Mouse (Mus musculus): Measurements from ENCODE around the gene Pcx. TPM values are rescaled to one million over a fixed set of nuclear protein-coding genes. Genes with fewer than 3 reads are reported as not detected.
A peak's percentile ranks its signal among the peaks of the same experiment; 100 is the strongest.

Gene Pcx
- polyA plus RNA-seq, 1 experiment from 2014 or later: 18.5 TPM

DNA sequence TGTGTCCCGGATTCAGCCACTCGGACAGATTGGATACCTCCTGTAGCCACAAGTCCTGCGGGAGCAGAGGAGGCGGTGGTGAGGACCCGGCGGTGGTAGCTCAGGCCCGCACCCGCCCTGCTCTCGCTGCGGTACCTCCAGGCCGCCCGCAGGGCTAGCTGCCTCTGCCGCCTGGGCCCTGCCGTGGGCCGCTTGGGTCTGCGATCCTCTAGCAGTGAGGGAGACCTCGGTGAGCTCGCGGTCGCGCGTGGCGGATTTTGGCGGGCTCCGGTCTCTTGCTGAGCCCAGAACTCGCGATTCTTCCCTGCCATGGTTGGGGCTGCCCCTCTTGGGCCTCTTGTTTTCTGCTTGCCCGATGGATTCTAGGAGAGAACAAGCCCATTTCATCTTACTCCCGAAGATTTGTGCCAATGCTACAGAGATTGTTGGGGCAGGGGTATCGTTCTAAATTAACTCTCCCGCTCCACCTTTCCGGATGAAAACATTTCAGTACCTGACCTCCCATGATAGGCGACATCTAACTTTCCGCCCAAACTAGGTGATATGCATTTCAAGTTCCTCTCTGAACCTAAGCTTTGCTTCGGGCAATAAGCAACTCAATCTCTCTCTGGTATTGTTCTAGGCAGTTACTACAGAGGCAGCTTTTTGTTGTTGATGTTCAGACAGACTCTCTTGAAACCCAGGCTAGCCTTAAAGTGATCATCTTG is 115.7 kb downstream of the Pcx start:
- Histone ChIP-seq H3K4me1 (peaks cover 20% of the 10 kb centered on the region), H3K4me2 (peak overlapping the region; percentile 85), H3K9ac (peak overlapping the region; percentile 94), H3K36me3 (peaks cover 20% of the 10 kb centered on the region; the same call in 1 of the 2 replicates), H3K27me3 (no peaks in the 10 kb centered on the region), H3K9me3 (no peaks in the 10 kb centered on the region), H3K4me3 (peak overlapping the region; percentile 75), H3K27ac (peak overlapping the region; percentile 87)
- peak; percentile 51; the same call in 1 of the 2 replicates for ATAC-seq (ENCODE audit: borderline replicate concordance, extremely low read depth, low FRiP score, low TSS enrichment)
- WGBS: 2% methylated on average over 35 of the region's 35 CpGs

DNA sequence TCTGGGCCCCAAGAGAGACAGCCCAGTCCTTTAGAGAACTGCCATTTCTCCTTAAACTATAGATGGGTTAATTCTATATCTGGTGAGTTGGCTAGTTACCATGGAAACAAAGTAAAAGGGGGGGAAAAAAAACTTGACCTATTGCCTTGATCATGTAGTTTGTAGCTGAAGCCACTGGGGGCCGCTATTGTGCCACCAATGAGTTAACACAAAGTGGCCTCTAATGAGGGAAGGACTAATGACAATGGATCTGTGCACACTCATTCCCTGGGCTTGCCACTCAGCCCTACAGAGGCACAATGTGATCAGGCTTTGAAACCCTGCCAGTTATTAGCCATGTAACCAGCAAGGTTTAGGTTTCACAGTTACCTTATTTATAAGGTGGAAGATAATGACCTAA is 118.5 kb downstream of the Pcx start:
- no peak overlapping the region for H3K4me3 ChIP-seq
- ATAC-seq (ENCODE audit: borderline replicate concordance, extremely low read depth, low FRiP score, low TSS enrichment): no peak
- H3K4me1 ChIP-seq: peaks cover 20% of the 10 kb centered on the region
- H3K9ac ChIP-seq: no peak overlapping the region
- H3K9me3 ChIP-seq: no peaks in the 10 kb centered on the region
- WGBS: 0% methylated on average over 1 of the region's 1 CpGs
- no peak overlapping the region for H3K4me2 ChIP-seq
- H3K27me3 ChIP-seq: no peaks in the 10 kb centered on the region
- H3K36me3 ChIP-seq: 0 out of 2 replicates have a peak, but pooled peaks cover 4% of the 10 kb centered on the region
- no peak overlapping the region for H3K27ac ChIP-seq

DNA sequence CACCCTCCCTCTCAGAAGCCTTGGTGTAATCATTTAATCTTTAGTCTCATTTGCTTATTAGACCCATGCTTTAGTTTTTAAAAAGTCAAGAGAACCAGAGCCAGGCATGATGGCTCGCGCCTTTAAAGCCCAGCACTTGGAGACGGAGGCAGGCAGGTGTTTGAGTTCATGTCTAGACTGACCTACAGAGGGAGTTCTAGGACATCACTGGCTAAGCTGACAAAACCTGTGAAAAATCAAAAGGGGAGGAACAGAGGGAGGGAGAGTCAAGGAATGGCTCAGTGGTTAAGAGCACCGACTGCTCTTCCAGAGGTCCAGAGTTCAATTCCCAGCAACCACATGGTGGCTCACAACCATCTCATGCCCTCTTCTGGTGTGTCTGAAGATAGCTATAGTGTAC is 125.7 kb downstream of the Pcx start:
- H3K4me1 ChIP-seq: no peaks in the 10 kb centered on the region
- no peaks in the 10 kb centered on the region for H3K9me3 ChIP-seq
- no peak for ATAC-seq (ENCODE audit: borderline replicate concordance, extremely low read depth, low FRiP score, low TSS enrichment)
- H3K4me2 ChIP-seq: no peak overlapping the region
- no peak overlapping the region for H3K9ac ChIP-seq
- H3K27me3 ChIP-seq: peaks cover 4% of the 10 kb centered on the region; the same call in 1 of the 2 replicates
- 65% methylated on average over 4 of the region's 4 CpGs for WGBS
- H3K36me3 ChIP-seq: no peaks in the 10 kb centered on the region
- no peak overlapping the region for H3K4me3 ChIP-seq
- H3K27ac ChIP-seq: no peak overlapping the region

DNA sequence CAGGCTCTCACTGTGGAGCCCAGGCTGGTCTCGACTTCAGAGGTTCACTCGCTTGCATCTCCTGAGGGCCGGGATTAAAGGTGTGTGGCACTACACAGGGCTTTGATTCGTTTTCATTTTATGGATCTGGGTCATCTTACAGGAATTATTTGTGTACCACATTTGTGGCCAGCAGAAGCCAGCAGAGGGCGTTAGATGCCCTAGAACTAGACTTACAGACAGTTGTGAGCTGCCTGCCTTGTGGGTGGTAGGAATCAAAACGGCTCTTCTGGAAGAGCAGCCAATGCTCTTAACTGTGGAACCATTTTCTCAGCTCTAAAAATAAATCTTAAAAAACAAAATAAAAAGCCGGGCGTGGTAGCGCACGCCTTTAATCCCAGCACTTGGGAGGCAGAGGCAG is 134.0 kb downstream of the Pcx start:
- Histone ChIP-seq H3K4me2 (no peak overlapping the region), H3K4me3 (no peak overlapping the region), H3K4me1 (no peaks in the 10 kb centered on the region), H3K27me3 (no peaks in the 10 kb centered on the region), H3K27ac (no peak overlapping the region), H3K9ac (no peak overlapping the region), H3K36me3 (no peaks in the 10 kb centered on the region), H3K9me3 (no peaks in the 10 kb centered on the region)
- WGBS: 46% methylated on average over 10 of the region's 10 CpGs
- no peak for ATAC-seq (ENCODE audit: borderline replicate concordance, extremely low read depth, low FRiP score, low TSS enrichment)

DNA sequence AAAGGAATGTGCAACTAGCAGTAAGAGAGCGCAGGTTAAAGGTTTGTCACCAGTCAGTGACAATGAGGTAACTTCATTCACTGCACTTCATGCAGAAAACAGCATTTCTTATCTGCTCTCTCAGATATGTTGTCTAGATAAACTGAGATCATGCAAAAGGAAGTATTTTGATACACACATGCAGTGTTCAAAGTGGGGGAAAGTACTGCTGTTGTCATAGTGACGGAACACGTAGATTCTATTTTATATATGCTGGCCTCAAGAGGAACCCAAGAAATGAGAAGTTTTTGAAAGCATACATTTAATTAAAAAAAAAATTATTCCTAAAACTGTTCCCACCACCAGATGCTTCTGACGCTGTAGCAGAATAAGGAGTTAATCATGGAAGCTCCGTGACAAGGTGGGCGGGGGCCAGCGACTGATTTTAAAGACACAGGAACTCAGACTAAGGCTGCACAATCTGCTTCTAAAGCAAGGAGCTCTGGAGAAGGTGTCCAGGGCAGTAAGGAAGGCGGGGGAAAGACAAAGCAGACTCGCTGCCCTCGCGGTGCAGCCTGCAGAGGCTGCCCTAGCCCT is 136.7 kb downstream of the Pcx start:
- 59% methylated on average over 11 of the region's 11 CpGs for WGBS
- Histone ChIP-seq H3K36me3 (no peaks in the 10 kb centered on the region), H3K4me2 (no peak overlapping the region), H3K9ac (no peak overlapping the region), H3K4me3 (no peak overlapping the region), H3K27me3 (no peaks in the 10 kb centered on the region), H3K9me3 (no peaks in the 10 kb centered on the region), H3K27ac (no peak overlapping the region), H3K4me1 (no peaks in the 10 kb centered on the region)
- no peak for ATAC-seq (ENCODE audit: borderline replicate concordance, extremely low read depth, low FRiP score, low TSS enrichment)

DNA sequence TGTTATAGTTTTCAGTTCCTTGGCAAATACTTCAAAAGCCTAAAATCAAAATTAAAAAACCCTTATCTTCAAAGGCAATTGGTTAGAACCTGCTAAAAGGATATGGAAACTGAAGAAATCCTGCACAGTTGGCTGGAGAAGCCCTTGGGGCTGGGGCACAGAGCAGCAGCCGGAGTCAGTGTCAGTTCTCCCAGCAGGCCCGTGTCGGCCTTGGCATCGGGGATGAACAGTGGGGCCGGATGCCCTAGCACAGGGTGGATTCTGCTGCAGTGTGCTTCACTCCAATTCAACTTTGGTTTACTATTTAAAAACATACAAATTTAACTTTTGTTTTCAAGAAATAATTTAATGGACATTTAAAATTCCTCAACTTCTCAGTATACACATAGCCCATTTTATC is 147.9 kb downstream of the Pcx start:
- Histone ChIP-seq H3K4me2 (no peak overlapping the region), H3K36me3 (no peaks in the 10 kb centered on the region), H3K27ac (no peak overlapping the region), H3K9ac (no peak overlapping the region), H3K9me3 (no peaks in the 10 kb centered on the region), H3K4me1 (no peaks in the 10 kb centered on the region), H3K4me3 (no peak overlapping the region), H3K27me3 (no peaks in the 10 kb centered on the region)
- 83% methylated on average over 5 of the region's 5 CpGs for WGBS
- ATAC-seq (ENCODE audit: borderline replicate concordance, extremely low read depth, low FRiP score, low TSS enrichment): no peak

DNA sequence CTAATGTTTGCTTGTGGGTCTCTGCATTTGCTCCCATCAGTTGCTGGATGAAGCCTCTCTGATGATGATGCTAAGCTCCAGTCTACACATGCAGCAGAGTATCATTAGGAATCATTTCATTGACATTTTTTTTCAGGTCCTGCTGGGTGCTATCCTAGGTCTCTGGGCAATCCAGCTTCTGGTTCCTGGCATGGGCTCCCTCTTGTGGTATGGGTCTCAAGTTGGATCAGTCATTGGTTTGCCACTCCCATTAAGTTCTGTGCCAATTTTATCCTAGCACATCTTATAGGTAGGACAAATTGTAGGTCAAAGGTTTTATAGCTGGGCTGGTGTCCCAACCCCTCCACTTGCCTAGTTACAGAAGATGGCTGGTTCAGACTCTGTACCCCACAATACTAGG is 156.5 kb downstream of the Pcx start:
- no peak overlapping the region for H3K4me2 ChIP-seq
- no peak overlapping the region for H3K9ac ChIP-seq
- ATAC-seq (ENCODE audit: borderline replicate concordance, extremely low read depth, low FRiP score, low TSS enrichment): no peak
- no peaks in the 10 kb centered on the region for H3K9me3 ChIP-seq
- H3K27ac ChIP-seq: no peak overlapping the region
- H3K27me3 ChIP-seq: no peaks in the 10 kb centered on the region
- no peaks in the 10 kb centered on the region for H3K4me1 ChIP-seq
- no peak overlapping the region for H3K4me3 ChIP-seq
- H3K36me3 ChIP-seq: no peaks in the 10 kb centered on the region

DNA sequence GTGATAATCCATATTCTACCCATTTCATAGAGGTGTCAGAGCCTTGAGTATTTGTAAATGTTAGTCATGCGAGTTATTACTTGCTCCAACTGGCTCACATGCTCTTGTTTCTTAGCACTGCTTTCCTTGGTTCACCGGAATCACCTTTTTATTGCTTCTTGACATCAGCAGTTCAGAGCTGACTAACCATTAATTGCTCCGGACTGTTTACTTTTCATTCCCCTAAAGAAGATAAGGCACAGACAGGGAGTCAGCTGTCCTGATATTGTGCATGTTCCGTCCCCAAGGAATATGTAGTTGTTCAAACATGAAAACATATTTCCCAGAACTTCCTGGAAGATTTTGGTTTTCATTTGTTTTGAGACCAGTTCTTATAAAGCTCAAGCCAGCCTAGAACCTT is 160.5 kb downstream of the Pcx start:
- no peaks in the 10 kb centered on the region for H3K36me3 ChIP-seq
- H3K27me3 ChIP-seq: no peaks in the 10 kb centered on the region
- H3K27ac ChIP-seq: no peak overlapping the region
- no peaks in the 10 kb centered on the region for H3K4me1 ChIP-seq
- H3K4me3 ChIP-seq: no peak overlapping the region
- ATAC-seq (ENCODE audit: borderline replicate concordance, extremely low read depth, low FRiP score, low TSS enrichment): no peak
- 26% methylated on average over 4 of the region's 4 CpGs for WGBS
- H3K4me2 ChIP-seq: no peak overlapping the region
- no peaks in the 10 kb centered on the region for H3K9me3 ChIP-seq
- H3K9ac ChIP-seq: no peak overlapping the region

Small RNA genes lying within 50 kb of the gene (microRNA-seq; reads per million reads assigned to microRNA genes)
- gene Mir6986: 0.56 reads per million

Other genes starting within 250 kb of the Pcx start
- gene Ssh3, start 241.3 kb upstream of the Pcx start, polyA plus RNA-seq (2015; fragmentation: Nextera tagmentation; extraction: Ambion mirVana): 15.2 and 16.9 TPM in 2 replicates
- 3.3 and 4.2 TPM in 2 replicates for gene Ankrd13d, start 227.3 kb upstream of the Pcx start, polyA plus RNA-seq (2015; fragmentation: Nextera tagmentation; extraction: Ambion mirVana)
- 16.2 and 16.7 TPM in 2 replicates for gene Grk2, start 204.2 kb upstream of the Pcx start, polyA plus RNA-seq (2015; fragmentation: Nextera tagmentation; extraction: Ambion mirVana)
- gene Kdm2a, start 112.2 kb upstream of the Pcx start, polyA plus RNA-seq (2015; fragmentation: Nextera tagmentation; extraction: Ambion mirVana): 37.8 and 40.9 TPM in 2 replicates
- gene Rhod, start 71.0 kb upstream of the Pcx start, polyA plus RNA-seq (2015; fragmentation: Nextera tagmentation; extraction: Ambion mirVana): 37.9 and 45.3 TPM in 2 replicates
- gene Syt12, start 33.0 kb upstream of the Pcx start, polyA plus RNA-seq (2015; fragmentation: Nextera tagmentation; extraction: Ambion mirVana): 1.1 and 1.2 TPM in 2 replicates
- not detected in 2 replicates for gene 2010003K11Rik, start 11.9 kb upstream of the Pcx start, polyA plus RNA-seq (2015; fragmentation: Nextera tagmentation; extraction: Ambion mirVana)
- gene Lrfn4, start 105.2 kb downstream of the Pcx start, polyA plus RNA-seq (2015; fragmentation: Nextera tagmentation; extraction: Ambion mirVana): 6.5 and 6.8 TPM in 2 replicates
- gene Rce1, start 115.2 kb downstream of the Pcx start, polyA plus RNA-seq (2015; fragmentation: Nextera tagmentation; extraction: Ambion mirVana): 73.5 and 74.4 TPM in 2 replicates
- gene Gm960, start 188.2 kb downstream of the Pcx start, polyA plus RNA-seq (2015; fragmentation: Nextera tagmentation; extraction: Ambion mirVana): 2.2 and 3.1 TPM in 2 replicates
- gene Sptbn2, start 200.7 kb downstream of the Pcx start, polyA plus RNA-seq (2015; fragmentation: Nextera tagmentation; extraction: Ambion mirVana): 1.1 and 1.4 TPM in 2 replicates
- 60.8 and 62.7 TPM in 2 replicates for gene Rbm4b, start 246.0 kb downstream of the Pcx start, polyA plus RNA-seq (2015; fragmentation: Nextera tagmentation; extraction: Ambion mirVana)

All from lung, embryonic 15.5 days (tissue).